Mouse (Mus musculus) sigmoid colon, adult 10 weeks (tissue): ENCODE results near the gene Olfr697. TPM values are rescaled to one million over a fixed set of nuclear protein-coding genes. Genes with fewer than 3 reads are reported as not detected.

Source experiments
- polyA plus RNA-seq: library from polyadenylated mRNA; stranded (reverse); fragments of 350-450 nt; fragmentation: Illumina TruSeq; extraction: RNeasy Lipid Tissue Mini Kit (QIAGEN cat#74804); gene quantifications from one replicate; pipeline ENCODE4 v1.2.3, GENCODE M21; 2014; ENCODE audit warnings: low read depth, low replicate concordance

Olfr697 gene
- not detected for polyA plus RNA-seq

DNA sequence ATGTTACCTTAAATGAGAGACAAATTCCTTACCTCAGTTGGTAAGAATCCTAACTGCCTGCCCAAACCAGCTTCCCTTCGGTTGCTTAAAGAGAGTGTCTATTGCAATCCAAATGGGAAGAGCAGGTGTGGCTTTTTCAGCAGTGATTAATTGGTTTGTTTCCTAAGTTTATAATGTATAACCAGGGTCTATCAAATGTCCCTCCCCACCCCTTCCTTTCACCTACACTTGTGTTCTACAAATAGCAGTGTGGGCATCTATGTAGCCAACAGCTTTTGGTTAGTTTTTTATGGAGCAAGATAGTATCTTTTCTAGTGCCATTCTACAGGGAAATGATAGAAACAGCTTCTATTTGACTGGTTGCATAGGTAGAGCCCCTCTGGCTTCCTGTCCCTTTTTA lies at the start of gene Olfr697:
Olfr697 (minus strand) TSS at position 101 of the 400 bp plus-strand sequence.

DNA sequence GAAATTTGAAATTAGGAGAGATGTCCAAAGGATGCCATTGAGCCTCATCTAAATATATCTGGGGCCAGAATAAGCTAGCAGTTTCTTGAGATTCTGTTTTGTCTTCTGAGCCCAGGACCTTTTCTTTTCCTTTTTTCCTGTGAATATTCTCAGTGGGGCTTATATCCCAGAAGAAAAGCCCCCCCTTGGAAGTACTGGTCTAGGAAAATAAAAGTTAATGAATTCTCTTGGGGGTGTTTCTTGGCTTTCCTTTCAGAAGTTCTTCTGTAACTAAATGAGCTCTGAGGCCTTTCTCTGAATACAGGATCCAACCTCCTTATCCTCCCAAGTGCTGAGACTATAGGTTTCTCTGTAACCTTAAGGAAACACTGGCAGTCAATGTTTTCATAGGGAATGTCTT lies 13.1 kb upstream of the Olfr697 start, which contains the start of gene Olfr698:
Olfr698 (minus strand) TSS at position 101 of the 400 bp plus-strand sequence.

DNA sequence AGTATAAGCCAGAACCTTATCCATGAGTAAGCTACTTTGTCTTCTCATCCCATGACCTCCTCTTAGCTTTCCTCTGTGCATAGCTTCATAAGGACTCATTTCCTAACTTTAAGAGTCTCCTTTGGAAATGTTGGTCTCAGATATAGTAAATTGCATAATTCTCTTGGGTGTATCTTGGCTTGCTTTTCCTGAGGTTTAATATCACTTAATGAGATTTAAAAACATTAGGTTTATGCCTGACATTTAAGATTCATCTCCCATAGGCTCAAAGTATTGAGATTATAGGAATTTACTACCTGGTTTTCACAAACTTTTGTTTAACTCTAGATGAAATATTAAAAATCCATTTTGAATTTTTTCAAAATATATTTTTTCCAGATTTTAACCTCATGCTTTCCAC lies 25.9 kb downstream of the Olfr697 start, which contains the start of gene Olfr695:
Olfr695 (minus strand) TSS at position 101 of the 400 bp plus-strand sequence.

DNA sequence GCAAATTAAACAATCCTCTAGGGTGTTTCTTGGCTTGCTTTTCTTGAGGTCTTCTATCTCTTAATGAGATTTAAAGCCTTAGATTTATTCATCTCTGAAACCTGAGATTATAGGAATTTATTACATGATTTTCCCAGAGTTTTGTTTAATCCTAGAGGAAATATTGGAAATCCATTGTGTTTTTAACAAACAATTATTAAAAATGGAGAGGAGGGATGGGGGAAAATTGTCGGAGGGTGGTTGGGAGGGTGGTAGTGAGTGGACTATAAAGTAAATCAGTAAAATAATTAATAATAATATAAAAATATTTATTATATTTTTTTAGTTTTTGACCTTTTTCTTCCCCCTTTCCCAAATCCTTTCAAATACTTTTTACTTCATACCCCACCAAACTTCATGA lies 50.5 kb downstream of the Olfr697 start, which contains the start of gene Olfr694:
Olfr694 (minus strand) TSS at position 101 of the 400 bp plus-strand sequence.

Other genes with a start within 250 kb of the Olfr697 start
- gene Olfr693, start 61.9 kb downstream of the Olfr697 start, polyA plus RNA-seq = not detected
- not detected for gene Olfr694, start 50.6 kb downstream of the Olfr697 start, polyA plus RNA-seq
- not detected for gene Olfr695, start 26.0 kb downstream of the Olfr697 start, polyA plus RNA-seq
- gene Olfr698, start 13.0 kb upstream of the Olfr697 start, polyA plus RNA-seq = not detected
- not detected for gene Olfr699, start 50.8 kb upstream of the Olfr697 start, polyA plus RNA-seq
- gene Olfr700, start 66.4 kb upstream of the Olfr697 start, polyA plus RNA-seq = not detected
- gene Olfr701, start 71.7 kb upstream of the Olfr697 start, polyA plus RNA-seq = not detected
- gene Olfr702, start 91.5 kb upstream of the Olfr697 start, polyA plus RNA-seq = not detected
- gene Olfr703, start 100.9 kb upstream of the Olfr697 start, polyA plus RNA-seq = not detected
- not detected for gene Olfr704, start 120.7 kb upstream of the Olfr697 start, polyA plus RNA-seq
- gene Olfr705, start 134.4 kb upstream of the Olfr697 start, polyA plus RNA-seq = not detected
- gene Olfr706, start 145.7 kb upstream of the Olfr697 start, polyA plus RNA-seq = not detected
- not detected for gene Olfr707, start 158.8 kb upstream of the Olfr697 start, polyA plus RNA-seq
- gene Olfr1532-ps1, start 165.6 kb upstream of the Olfr697 start, polyA plus RNA-seq = not detected
- not detected for gene Olfr709-ps1, start 189.8 kb upstream of the Olfr697 start, polyA plus RNA-seq
- gene Olfr710, start 205.9 kb upstream of the Olfr697 start, polyA plus RNA-seq = not detected
- gene Olfr6, start 221.5 kb upstream of the Olfr697 start, polyA plus RNA-seq = not detected
- not detected for gene Olfr711, start 233.0 kb upstream of the Olfr697 start, polyA plus RNA-seq